10 mouse cellular contexts compared by ENCODE assay signal in the genomic region with DNA sequence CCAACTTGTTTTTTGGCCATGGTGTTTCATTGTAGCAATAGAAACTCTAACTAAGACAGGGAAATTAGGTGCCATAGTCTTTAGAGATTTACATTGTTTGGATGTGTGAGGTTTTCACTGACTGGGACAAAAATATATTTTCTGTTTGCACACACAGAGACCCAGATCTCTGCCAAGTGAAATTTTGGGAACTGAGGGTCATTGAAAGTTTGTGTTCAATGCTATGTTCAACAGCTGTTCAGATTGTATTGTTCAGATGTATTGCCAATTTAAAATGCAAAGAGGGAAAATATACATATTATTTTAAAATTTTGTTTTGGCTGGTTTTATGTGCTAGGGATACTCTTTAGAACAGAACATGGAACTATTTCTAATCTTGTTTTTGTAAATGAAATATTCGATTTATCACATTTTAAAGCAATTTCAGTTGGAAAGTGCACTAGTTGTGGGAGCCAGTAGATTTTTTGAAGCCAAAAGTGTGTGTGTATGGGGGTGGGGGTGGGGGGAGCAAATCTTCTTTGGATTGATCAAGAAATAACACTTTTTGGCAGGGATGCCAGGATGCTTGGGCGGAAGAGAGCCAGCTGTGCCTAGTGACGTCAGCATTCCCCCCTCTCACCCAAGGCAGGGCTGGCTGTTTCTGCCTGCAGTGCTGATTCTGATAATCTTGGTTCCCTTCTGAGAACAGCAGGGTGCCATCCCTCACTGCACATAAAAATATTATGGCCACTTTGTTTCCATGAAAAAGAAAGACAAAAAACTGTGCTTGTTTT. TPM values are rescaled to one million over a fixed set of nuclear protein-coding genes. Genes with fewer than 3 reads are reported as not detected.
DNase-seq lines count a peak whose midpoint lies in the region; ATAC-seq and TF ChIP-seq lines count a peak whose summit lies in the region.
"Had no signal": no experiment of that assay in that cellular context is flagged by ENCODE, and none has a peak within 500 bp of the region (broad histone marks: within the 10 kb centered on the region; RNA-seq: fewer than 3 reads in every experiment).

No protein-coding gene starts in this region.

- ATAC-seq in monocyte, adult 5-6 weeks (replicated peaks; ENCODE audit: insufficient number of reproducible peaks, low FRiP score, low TSS enrichment, poor library complexity, severe bottlenecking): no peak
- ATAC-seq: forebrain, embryonic 13.5 days had no signal

- no peak for TF ChIP-seq POLR2A in brain, embryonic 14.5 days (IDR thresholded peaks at IDR 0.05; ENCODE audit: borderline replicate concordance, extremely low read depth, insufficient read depth, insufficient read length, poor library complexity, severe bottlenecking)

- TF ChIP-seq CTCF in brain, embryonic 14.5 days (IDR thresholded peaks at IDR 0.05; ENCODE audit: borderline replicate concordance, extremely low read depth, insufficient read depth, insufficient read length): no peak

- peak; percentile 50 for DNase-seq in heart, postnatal 4 days
- no peak for DNase-seq in heart, adult 8-10 months (ENCODE audit: low spot score)
- peak; percentile 72 for DNase-seq in brain, embryonic 14.5 days (ENCODE audit: low read depth)
- DNase-seq in frontal cortex, adult 2 months (ENCODE audit: extremely low spot score in 1 of 2, low spot score in 1 of 2): peak; percentile 57 to 80
- peak; percentile 46 for DNase-seq in lung, postnatal 14 days
- no peak for DNase-seq in testis, postnatal 10 days (ENCODE audit: low spot score)
- DNase-seq: adrenal gland, adult 2 months had no signal

RNA-seq across cellular contexts. Expression of a gene that starts 28.6 kb away (rescaled TPM):
- total RNA-seq in heart, postnatal 4 days (2021): 10 to 100 TPM; 11.1 to 13.6 TPM
- 10 to 100 TPM; 35.0 to 50.5 (median 43.6) TPM for total RNA-seq in heart, adult 8-10 months (2022)
- polyA plus RNA-seq in brain, embryonic 14.5 days (2012; rRNA removed): 16.2 and 20.4 TPM in 2 replicates
- 366 and 429 TPM in 2 replicates for polyA plus RNA-seq in frontal cortex, adult 2 months (2012; rRNA removed)
- total RNA-seq in monocyte, adult 5-6 weeks (2017): 2.1 to 4.4 TPM (median 3.8 TPM) in 3 replicates
- polyA plus RNA-seq: G1E had no signal

Comparison
In these comparisons a context has a peak if more than half of its experiments do, and no peak if none do; other contexts are left out.
1. DNase-seq: peak in heart, postnatal 4 days (single experiment), brain, embryonic 14.5 days (single experiment), frontal cortex, adult 2 months (2 of 2) and lung, postnatal 14 days (single experiment); none in heart, adult 8-10 months (single experiment) and testis, postnatal 10 days (single experiment).